Mouse (Mus musculus) retina, postnatal 7 days (tissue): ENCODE measurements around the gene Olfr1218.
"Not testable (repeated sequence)": the region's sequence is repeated elsewhere in the genome, so short reads cannot be mapped to it uniquely, and the experiment has no call there.

Experiments used
- DNase-seq: peaks from one replicate; pipeline ENCODE4 v3.0.0-alpha.2; 2012; ENCODE audit warnings: low read depth, low spot score

The Olfr1218 gene

GRCm38 (mm10) chr2:89061087-89061486 lies at the start of gene Olfr1218:
Olfr1218 (minus strand) TSS chr2:89061187.
- DNase-seq = no peak

GRCm38 (mm10) chr2:89106735-89107134 lies 45.7 kb upstream of the Olfr1218 start, which contains the start of gene Olfr1220:
Olfr1220 (minus strand) TSS chr2:89106835.
- no peak for DNase-seq

- no peak for DNase-seq
Measured at GRCm38 (mm10) chr2:89105651-89106050, 44.7 kb upstream of the Olfr1218 start.

DNA sequence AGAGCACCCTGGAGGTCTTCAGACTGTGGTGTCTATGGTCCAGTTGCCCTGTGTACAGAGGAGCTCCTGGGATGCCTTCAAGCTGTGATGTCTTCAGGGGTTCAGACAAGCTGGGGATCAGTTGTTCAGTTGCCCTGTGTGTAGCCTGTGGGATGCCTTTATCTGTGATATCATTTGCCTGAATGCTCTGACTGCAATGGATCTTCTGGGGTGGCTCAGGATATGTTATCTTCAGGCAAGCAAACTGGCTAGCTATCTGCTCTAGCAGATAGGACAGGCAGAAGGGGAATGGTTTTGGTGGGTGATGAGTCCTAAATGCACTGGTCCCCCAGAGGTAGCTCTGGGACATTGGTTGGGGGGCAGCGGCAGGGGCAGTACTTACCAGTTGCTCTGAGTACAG lies 32.9 kb upstream of the Olfr1218 start:
- DNase-seq = no peak

DNA sequence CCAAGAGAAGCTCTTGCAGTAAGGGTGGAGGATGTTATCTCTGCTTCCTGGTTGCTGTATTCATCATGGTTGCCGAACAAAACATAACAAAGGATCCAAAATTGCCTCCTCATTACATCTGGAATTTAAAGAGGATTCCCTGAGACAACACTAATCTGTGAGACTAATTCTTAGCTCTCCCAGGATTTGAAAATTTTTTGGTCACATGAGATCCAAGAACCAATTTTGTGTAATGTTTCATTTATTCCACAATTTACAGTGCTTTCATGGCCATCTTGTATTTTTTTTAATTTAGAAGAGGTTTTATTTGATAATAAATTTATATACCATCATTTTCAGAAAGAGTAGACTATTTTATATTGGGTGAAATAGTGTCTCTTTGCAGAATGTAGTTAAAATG lies 22.4 kb upstream of the Olfr1218 start, which contains the start of gene Olfr1219:
Gene Olfr1219 (minus strand): TSS at position 101 of the 400 bp plus-strand sequence.
- DNase-seq = no peak

GRCm38 (mm10) chr2:89081487-89081886 lies 20.5 kb upstream of the Olfr1218 start:
- DNase-seq = no peak

GRCm38 (mm10) chr2:89031965-89032364 lies 29.0 kb downstream of the Olfr1218 start, which contains the start of gene Olfr1217:
Olfr1217 (minus strand) TSS chr2:89032065.
- no peak for DNase-seq

DNA sequence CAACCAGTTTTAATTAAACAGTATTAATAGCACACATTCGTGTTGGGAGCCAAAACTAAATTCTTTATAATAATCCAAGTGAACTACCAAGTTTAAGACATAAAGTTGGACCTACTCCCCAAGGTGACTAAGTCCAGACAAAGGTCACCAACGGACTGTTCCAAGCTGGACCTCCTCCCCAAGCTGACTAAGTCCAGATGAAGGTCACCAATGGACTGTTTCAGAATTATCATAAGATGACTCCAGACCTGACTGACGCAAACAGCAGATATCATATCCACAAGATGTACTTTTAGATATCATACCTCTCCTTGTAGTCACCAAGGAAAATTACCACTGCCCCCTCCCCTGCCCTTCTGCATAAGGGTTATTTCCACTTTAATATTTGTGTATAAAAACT lies 39.6 kb downstream of the Olfr1218 start:
- DNase-seq = not testable (repeated sequence)

- no peak for DNase-seq
Measured at GRCm38 (mm10) chr2:89018240-89018639, 42.7 kb downstream of the Olfr1218 start, which contains the start of gene Olfr1216. Olfr1216 (minus strand) TSS chr2:89018340.

- DNase-seq = no peak
Measured at GRCm38 (mm10) chr2:89006873-89007272, 54.1 kb downstream of the Olfr1218 start, which contains the start of gene Olfr1215. Olfr1215 (minus strand) TSS chr2:89006973.
